Mouse (Mus musculus) liver, embryonic 11.5 days (tissue): ENCODE measurements around the gene Cd151. TPM values are rescaled to one million over a fixed set of nuclear protein-coding genes. Genes with fewer than 3 reads are reported as not detected.
A peak's percentile ranks its signal among the peaks of the same experiment; 100 is the strongest.

Source experiments
- ATAC-seq: fragments of 200-750 bp; cut with Nextera tagmentation; replicated peaks from 2 replicates; pipeline ENCODE4 v1.8.0; 2017; ENCODE audit warnings: moderate number of reproducible peaks, mild to moderate bottlenecking, moderate TSS enrichment, moderate library complexity; ENCODE audit not compliant: low FRiP score
- DNase-seq: peaks from one replicate; pipeline ENCODE4 v3.0.0-alpha.2; 2017; ENCODE audit warnings: low spot score
- H3K27ac ChIP-seq: fragments of 300-500 bp; sonication (generic); 2 replicates; pipeline ENCODE4 v1.5.1; 2014; ENCODE audit warnings: mild to moderate bottlenecking, low read depth, low read length, control low read depth
- H3K27me3 ChIP-seq: fragments of 300-500 bp; sonication (generic); replicated peaks from 2 replicates; pipeline ENCODE4 v1.6.1; 2014; ENCODE audit warnings: low read length, mixed read lengths; ENCODE audit not compliant: control insufficient read depth, insufficient read depth
- H3K36me3 ChIP-seq: fragments of 300-500 bp; sonication (generic); 2 replicates; pipeline ENCODE4 v1.6.1; 2014; ENCODE audit warnings: mild to moderate bottlenecking, low read length, moderate library complexity, mixed read lengths; ENCODE audit not compliant: control insufficient read depth, insufficient read depth
- H3K4me1 ChIP-seq: fragments of 300-500 bp; sonication (generic); replicated peaks from 2 replicates; pipeline ENCODE4 v1.6.1; 2014; ENCODE audit warnings: low read length, mixed read lengths; ENCODE audit not compliant: control insufficient read depth, insufficient read depth
- H3K4me2 ChIP-seq: fragments of 300-500 bp; sonication (generic); 2 replicates; pipeline ENCODE4 v1.6.1; 2014; ENCODE audit warnings: mild to moderate bottlenecking, control low read depth, moderate library complexity
- H3K4me3 ChIP-seq: fragments of 300-500 bp; sonication (generic); 2 replicates; pipeline ENCODE4 v1.5.1; 2014; ENCODE audit warnings: low read depth, low read length, control low read depth
- H3K9ac ChIP-seq: fragments of 300-500 bp; sonication (generic); 2 replicates; pipeline ENCODE4 v1.6.1; 2014; ENCODE audit warnings: low read depth, low read length, control low read depth
- H3K9me3 ChIP-seq: fragments of 300-500 bp; sonication (generic); 2 replicates; pipeline ENCODE4 v1.6.1; 2016; ENCODE audit warnings: low read length, inconsistent platforms, mixed read lengths; ENCODE audit not compliant: control insufficient read depth
- WGBS: fragments of 180-500 bp; shearing (Covaris S2); extraction: QIAGEN DNeasy Blood & Tissue Kit; methylation state at CpG from one replicate; pipeline ENCODE4 v1.1.7; 2014; 5-methylcytosine and 5-hydroxymethylcytosine counted together
- polyA plus RNA-seq: library from polyadenylated mRNA; unstranded; fragments of >200 nt; fragmentation: Nextera tagmentation; extraction: Ambion mirVana; gene quantifications from 2 replicates; pipeline ENCODE4 v1.2.1, GENCODE M21; 2014

The Cd151 gene
- polyA plus RNA-seq, 1 experiment from 2014 or later: 22.3 TPM

- WGBS: 88% methylated on average over 5 of the region's 5 CpGs
- Histone ChIP-seq H3K4me2 (no peak overlapping the region), H3K9me3 (no peaks in the 10 kb centered on the region), H3K4me1 (peaks cover 13% of the 10 kb centered on the region), H3K9ac (no peak overlapping the region), H3K27ac (no peak overlapping the region), H3K4me3 (no peak overlapping the region), H3K36me3 (peaks cover 6% of the 10 kb centered on the region; the same call in 1 of the 2 replicates), H3K27me3 (no peaks in the 10 kb centered on the region)
- DNase-seq (no peak), ATAC-seq (no peak)
These were observed 51.1 kb downstream of the Cd151 start for GRCm38 (mm10) chr7:141518296-141518695.

- Histone ChIP-seq H3K4me1 (peaks cover 13% of the 10 kb centered on the region), H3K9ac (no peak overlapping the region), H3K4me3 (no peak overlapping the region), H3K27ac (no peak overlapping the region), H3K36me3 (peaks cover 3% of the 10 kb centered on the region; the same call in 1 of the 2 replicates), H3K27me3 (no peaks in the 10 kb centered on the region), H3K4me2 (no peak overlapping the region), H3K9me3 (no peaks in the 10 kb centered on the region)
- 43% methylated on average over 3 of the region's 3 CpGs for WGBS
- DNase-seq (no peak), ATAC-seq (peak; percentile 88)
These were observed 51.7 kb downstream of the Cd151 start for GRCm38 (mm10) chr7:141518926-141519325.

- Histone ChIP-seq H3K4me3 (no peak overlapping the region), H3K27ac (no peak overlapping the region), H3K4me1 (peaks cover 13% of the 10 kb centered on the region), H3K4me2 (no peak overlapping the region), H3K27me3 (no peaks in the 10 kb centered on the region), H3K9me3 (no peaks in the 10 kb centered on the region), H3K9ac (no peak overlapping the region), H3K36me3 (peaks cover 3% of the 10 kb centered on the region; the same call in 1 of the 2 replicates)
- no peak for ATAC-seq
- WGBS: 70% methylated on average over 1 of the region's 1 CpGs
- no peak for DNase-seq
These were observed 52.6 kb downstream of the Cd151 start for GRCm38 (mm10) chr7:141519795-141520194.

Other genes with a start within 250 kb of the Cd151 start
- gene Phrf1, start 238.6 kb upstream of the Cd151 start, polyA plus RNA-seq: 70.9 and 81.0 TPM in 2 replicates
- gene Irf7, start 200.9 kb upstream of the Cd151 start, polyA plus RNA-seq: 4.0 and 4.1 TPM in 2 replicates
- gene Cdhr5, start 190.6 kb upstream of the Cd151 start, polyA plus RNA-seq: 0.44 and 0.53 TPM in 2 replicates
- gene Sct, start 188.3 kb upstream of the Cd151 start, polyA plus RNA-seq: 1.2 and 1.6 TPM in 2 replicates
- gene Drd4, start 175.4 kb upstream of the Cd151 start, polyA plus RNA-seq: 0.16 and 0.17 TPM in 2 replicates
- gene Deaf1, start 139.7 kb upstream of the Cd151 start, polyA plus RNA-seq: 48.6 and 54.0 TPM in 2 replicates
- gene Tmem80, start 139.7 kb upstream of the Cd151 start, polyA plus RNA-seq: 22.2 and 27.4 TPM in 2 replicates
- gene Eps8l2, start 128.5 kb upstream of the Cd151 start, polyA plus RNA-seq: 5.4 and 7.7 TPM in 2 replicates
- 442 and 472 TPM in 2 replicates for gene Taldo1, start 75.2 kb upstream of the Cd151 start, polyA plus RNA-seq
- 35.0 and 41.6 TPM in 2 replicates for gene Gatd1, start 53.3 kb upstream of the Cd151 start, polyA plus RNA-seq
- gene Cend1, start 37.9 kb upstream of the Cd151 start, polyA plus RNA-seq: 0.16 and 0.27 TPM in 2 replicates
- gene Slc25a22, start 29.5 kb upstream of the Cd151 start, polyA plus RNA-seq: 36.9 and 39.4 TPM in 2 replicates
- 22.5 and 22.7 TPM in 2 replicates for gene Pidd1, start 23.4 kb upstream of the Cd151 start, polyA plus RNA-seq
- 1,652 and 1,836 TPM in 2 replicates for gene Rplp2, start 20.0 kb upstream of the Cd151 start, polyA plus RNA-seq
- 23.4 and 23.7 TPM in 2 replicates for gene Pnpla2, start 12.2 kb upstream of the Cd151 start, polyA plus RNA-seq
- gene Cracr2b, start 6.3 kb upstream of the Cd151 start, polyA plus RNA-seq: 4.3 and 7.2 TPM in 2 replicates
- 95.3 and 104 TPM in 2 replicates for gene Polr2l, start 7.7 kb downstream of the Cd151 start, polyA plus RNA-seq
- 77.9 and 78.2 TPM in 2 replicates for gene Tspan4, start 7.8 kb downstream of the Cd151 start, polyA plus RNA-seq
- 39.2 and 48.1 TPM in 2 replicates for gene Chid1, start 72.5 kb downstream of the Cd151 start, polyA plus RNA-seq
- 94.4 and 102 TPM in 2 replicates for gene Ap2a2, start 94.8 kb downstream of the Cd151 start, polyA plus RNA-seq
- gene Muc6, start 187.9 kb downstream of the Cd151 start, polyA plus RNA-seq: 2.4 and 2.6 TPM in 2 replicates
- 0.21 and 0.22 TPM in 2 replicates for gene Muc2, start 222.9 kb downstream of the Cd151 start, polyA plus RNA-seq